Mouse (Mus musculus) heart, postnatal 4 days (tissue): ENCODE measurements at regions not wholly inside any gene's neighbourhood (a gene's known extent, or its start where the extent isn't known, plus 50 kb on each side); places are given as distances from the start of the nearest gene placed in this dataset.
"Not testable (repeated sequence)": the region's sequence is repeated elsewhere in the genome, so short reads cannot be mapped to it uniquely, and the experiment has no call there.

ENCODE experiments used
- DNase-seq: peaks from one replicate; pipeline ENCODE4 v3.0.0; 2021

GRCm38 (mm10) chr2:17065149-17066145 lies 665.8 kb downstream of the Nebl start:
- DNase-seq, result not testable (repeated sequence)
